Mouse (Mus musculus) lung, adult 2 months (tissue): ENCODE measurements around the gene Tmem198.

Source experiments
- CTCF ChIP-seq: fragments of 200-500 bp; IDR thresholded peaks from 2 replicates; pipeline ENCODE4 v1.5.1; 2011; ENCODE audit warnings: mild to moderate bottlenecking, low read length, control low read depth; ENCODE audit not compliant: insufficient read depth
- POLR2A ChIP-seq: fragments of 200-500 bp; IDR thresholded peaks from 2 replicates; pipeline ENCODE4 v1.6.1; 2011; ENCODE audit warnings: low read depth, mild to moderate bottlenecking, control low read depth, low read length, borderline replicate concordance; ENCODE audit errors: extremely low read depth

- TF ChIP-seq CTCF (no peak), POLR2A (no peak)
These were observed 19.6 kb downstream of the Tmem198 start for GRCm38 (mm10) chr1:75498897-75499296.
